Mouse (Mus musculus): Measurements from ENCODE around the gene Cnot6.

- TF ChIP-seq POLR2A (IDR thresholded peaks at IDR 0.05; ENCODE audit: extremely low read depth, insufficient read depth, low read length) (no peak), CTCF (IDR thresholded peaks at IDR 0.05; ENCODE audit: extremely low read depth, insufficient read depth, low read length) (no peak)
These were observed 16.1 kb downstream of the Cnot6 start for GRCm38 (mm10) chr11:49696472-49696871.
